Mouse (Mus musculus) frontal cortex, postnatal 14 days (tissue): ENCODE data around the gene Sept3.
"Not testable (repeated sequence)": the region's sequence is repeated elsewhere in the genome, so short reads cannot be mapped to it uniquely, and the experiment has no call there.

Experiments
- DNase-seq, 2 experiments: peaks; one replicate each; pipeline ENCODE4 v3.0.0; 2022; ENCODE audit warnings: low spot score in 2 of 2

Gene Sept3

DNA sequence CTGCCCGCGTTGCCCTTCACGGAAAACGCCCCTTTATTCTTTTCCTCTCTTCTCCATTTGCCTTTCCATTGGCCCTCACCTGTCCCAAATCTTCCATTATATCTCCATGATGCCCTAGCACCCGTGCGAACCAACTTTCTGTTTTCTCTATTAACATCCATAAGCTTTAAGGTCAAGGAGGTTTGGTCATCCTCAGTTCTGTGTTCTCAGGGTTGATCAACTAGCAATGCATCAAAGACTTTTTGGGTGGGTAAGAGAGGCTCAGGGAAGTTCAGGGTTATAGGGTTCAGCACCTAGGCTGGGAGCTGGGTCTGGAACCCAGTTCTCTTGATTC is at the start of gene Sept3:
Gene Sept3, plus strand, starts transcription at position 301 of the 334 bp plus-strand sequence.
- no peak for DNase-seq

DNA sequence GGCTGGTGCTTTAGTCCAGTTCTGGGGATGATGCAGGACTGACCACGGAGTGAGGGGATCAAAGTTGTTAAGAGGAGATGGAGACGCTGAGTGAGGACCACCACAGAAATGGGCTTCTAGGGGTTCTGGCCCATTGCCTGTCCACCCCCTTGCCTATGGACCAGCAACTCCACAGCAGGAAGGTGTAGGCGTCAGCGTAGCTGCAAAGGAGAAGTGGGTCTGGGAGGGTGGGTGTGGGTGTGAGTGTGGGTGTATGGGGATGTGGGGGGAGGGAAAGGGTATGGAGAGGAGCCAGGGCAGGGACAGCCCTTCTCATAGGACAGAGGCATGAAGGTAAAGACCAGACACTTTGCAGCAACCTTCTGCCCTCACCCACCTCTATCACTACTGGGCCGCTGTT is 48.9 kb upstream of the Sept3 start:
- no peak for DNase-seq

DNA sequence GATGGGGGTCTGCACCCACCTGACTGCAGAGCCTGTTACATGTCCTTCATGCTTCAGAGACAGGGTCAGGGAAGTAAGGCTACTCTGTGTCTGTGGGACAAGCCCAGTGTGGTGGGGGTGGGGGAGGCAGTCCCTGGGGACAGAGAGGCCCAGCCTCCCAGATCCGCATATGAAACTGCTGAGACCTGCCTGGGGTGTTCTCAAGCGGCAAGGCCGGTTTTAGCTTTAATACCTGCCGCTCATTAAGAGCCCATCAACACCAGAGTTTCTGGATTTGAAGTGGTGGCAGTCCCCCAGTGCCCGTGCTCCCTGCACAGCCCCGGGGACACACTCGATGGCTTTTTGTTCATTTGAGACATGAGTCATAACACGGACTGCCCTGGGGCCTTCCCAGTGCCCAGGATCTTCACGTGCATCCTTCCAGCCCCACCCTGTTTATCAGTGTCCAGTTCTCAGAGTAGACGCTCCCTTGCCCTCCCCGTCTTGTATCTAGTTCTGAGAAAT is 45.1 kb upstream of the Sept3 start:
- DNase-seq: no peak

DNA sequence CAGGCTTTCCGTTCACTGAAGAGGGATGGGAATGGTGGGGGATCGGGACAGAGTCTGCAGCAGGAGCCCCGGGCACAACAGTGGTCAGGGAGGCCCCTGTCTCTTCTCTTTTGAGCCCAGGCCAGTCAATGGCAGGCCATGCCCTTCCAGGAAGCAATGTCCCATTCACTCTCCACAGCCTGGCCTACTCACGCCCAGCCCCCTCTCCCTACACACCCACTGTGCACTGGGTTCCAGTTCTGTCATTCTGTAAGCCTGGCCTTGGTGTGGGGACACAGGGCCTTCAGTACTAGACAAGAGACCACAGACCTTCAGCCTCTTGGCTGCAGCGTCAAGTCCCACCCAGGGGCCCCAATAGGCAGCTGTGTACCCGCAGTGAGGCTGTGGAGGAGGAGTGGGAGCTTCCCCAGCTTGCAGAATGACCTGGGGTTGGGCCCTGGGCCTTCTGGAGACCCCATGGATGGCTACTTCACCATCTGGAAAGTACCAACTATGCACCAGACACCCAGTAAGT is 44.5 kb upstream of the Sept3 start:
- DNase-seq: no peak

DNA sequence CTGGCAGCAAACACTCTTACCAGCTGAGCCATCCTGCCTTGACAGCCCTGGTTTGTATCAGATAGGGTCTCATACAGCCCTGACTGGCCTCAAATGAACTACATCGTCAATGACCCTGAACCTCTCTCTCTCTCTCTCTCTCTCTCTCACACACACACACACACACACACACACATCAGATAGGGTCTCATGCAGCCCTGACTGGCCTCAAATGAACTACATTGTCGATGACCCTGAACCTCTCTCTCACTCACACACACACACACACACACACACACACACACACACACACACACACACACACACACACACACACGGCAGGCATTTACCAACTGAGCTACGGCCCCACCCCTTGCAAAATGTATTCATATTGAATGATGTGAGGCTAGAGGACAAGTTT is 43.6 kb upstream of the Sept3 start:
- no peak for DNase-seq

DNA sequence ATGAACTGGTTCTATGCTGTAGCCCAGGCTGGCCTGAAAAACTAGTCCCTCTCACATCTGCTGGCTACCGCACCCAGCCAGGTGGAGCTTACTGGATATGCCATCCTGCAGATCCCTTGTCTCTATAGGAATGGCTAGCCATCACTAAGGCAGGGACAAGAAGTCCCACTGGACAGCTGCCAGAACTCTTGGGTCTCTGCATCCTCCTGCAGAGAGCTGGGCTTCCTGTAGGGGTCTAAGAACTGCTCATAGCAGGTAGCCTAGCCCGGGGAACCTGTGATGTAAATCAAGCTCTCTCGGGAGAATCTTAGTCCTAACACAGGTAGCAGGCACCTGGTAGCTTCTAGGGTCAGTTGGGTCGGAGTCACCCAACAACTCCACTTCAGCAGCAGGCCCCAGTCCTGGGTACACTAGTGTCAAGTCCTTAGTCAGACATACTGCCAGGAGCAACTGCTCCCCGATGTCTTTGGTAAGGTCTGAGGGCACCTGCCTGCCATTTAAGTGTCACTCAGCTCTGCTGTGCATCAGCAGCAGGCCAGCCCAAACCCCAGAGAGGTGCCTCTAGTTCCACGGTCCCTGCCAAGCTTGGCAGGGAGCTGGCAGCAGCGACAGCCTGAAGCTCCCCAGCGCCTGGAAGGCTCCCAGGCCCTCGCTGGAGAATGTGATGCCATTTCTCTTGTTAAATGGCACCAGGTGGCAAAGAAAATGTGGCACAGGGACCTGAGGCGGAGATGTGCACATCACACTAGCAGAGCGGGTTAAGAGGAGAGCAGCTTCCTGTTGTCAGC is 42.9 kb upstream of the Sept3 start:
- DNase-seq: no peak

DNA sequence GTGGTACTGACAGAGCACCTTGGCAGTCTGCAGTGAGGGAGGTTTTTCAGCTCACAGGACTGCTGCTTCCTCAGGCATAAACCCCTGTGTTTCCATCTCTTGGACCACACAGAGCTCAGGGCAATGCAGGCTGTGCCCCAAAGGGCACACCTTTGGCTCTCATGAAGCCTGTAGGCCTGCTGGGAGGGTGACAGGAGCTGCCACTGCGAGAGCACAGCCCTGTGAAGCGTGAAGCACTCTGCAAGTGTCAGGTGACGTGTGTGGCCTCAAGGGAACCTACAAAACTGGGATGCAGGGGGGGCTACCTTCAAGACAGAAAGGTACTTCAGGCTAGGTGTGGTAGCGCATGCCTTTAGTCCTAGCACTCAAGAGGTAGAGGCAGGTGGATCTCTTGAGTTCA is 42.0 kb upstream of the Sept3 start:
- DNase-seq: no peak

DNA sequence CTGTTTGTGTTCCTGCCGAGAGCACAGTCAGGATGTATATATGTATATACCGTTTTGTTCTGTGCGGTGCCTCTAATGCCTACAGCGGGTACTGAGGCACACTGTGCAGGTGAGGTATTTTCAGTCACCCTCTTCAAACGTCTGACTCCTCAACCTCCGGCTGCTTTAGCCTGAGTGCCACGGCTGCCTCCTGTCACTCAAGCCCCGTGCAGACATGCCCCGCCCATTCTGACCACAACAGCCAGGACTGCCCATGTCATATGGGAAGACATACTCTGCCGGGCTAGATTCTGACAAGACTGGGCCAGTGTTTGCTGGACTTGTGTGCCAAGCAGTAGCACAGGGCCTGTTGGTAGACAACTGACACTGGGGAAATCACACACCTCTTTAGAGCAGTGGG is 39.0 kb upstream of the Sept3 start:
- no peak for DNase-seq

DNA sequence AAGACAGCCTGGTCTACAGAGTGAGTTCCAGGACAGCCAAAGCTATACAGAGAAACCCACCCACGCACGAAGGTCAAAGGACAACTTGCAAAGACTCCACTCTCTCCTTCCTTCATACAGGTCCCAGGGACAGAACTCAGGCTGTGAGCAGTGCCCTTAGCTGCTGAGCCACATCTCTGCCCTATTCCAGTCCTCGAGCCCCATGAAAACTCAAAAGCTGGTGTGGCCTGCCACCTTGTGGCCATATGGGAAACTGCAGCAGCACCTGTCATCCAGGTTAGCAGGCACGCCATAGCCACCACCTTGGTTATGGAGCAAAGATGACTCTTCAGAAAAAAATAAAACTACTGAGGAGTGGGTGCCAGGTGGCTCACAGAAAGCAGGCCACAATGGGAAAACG is 38.1 kb upstream of the Sept3 start:
- DNase-seq: peak; percentile 75 to 83

DNA sequence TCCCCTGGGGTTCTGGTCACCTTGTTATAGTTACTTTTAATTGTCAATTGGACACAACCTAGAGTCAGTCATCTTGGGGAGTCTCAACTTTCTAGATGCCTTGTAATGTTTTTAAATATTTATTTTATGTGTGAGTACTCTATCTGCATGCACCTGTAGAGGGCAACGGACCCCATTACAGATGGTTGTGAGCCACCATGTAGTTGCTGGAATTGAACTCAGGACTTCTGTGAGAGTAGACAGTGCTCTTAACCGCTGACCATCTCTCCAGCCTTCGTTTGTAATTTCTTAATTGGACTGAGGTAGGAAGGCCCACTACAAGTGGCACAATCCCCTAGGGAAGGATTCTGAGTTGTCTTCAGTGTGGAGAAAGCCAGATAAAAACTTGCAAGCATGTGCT is 31.4 kb upstream of the Sept3 start:
- no peak for DNase-seq

DNA sequence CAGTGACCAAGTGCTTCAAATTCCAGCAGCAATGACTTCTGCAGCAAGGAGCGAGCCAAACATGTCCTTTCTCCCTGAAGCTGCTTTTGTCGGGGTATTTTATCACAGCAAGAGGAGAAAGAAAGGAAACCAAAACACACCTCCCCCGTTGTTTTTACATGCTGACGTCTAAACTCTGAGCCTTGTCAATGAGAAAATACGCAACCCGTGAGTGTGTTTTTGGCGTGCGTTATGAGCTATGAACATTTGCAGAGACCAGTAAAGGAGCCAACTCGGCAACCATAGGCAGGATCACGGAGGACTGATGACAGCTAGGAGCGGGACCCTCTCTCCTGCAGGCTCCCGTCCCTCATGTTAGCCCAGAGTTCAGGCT is 31.0 kb upstream of the Sept3 start:
- no peak for DNase-seq

DNA sequence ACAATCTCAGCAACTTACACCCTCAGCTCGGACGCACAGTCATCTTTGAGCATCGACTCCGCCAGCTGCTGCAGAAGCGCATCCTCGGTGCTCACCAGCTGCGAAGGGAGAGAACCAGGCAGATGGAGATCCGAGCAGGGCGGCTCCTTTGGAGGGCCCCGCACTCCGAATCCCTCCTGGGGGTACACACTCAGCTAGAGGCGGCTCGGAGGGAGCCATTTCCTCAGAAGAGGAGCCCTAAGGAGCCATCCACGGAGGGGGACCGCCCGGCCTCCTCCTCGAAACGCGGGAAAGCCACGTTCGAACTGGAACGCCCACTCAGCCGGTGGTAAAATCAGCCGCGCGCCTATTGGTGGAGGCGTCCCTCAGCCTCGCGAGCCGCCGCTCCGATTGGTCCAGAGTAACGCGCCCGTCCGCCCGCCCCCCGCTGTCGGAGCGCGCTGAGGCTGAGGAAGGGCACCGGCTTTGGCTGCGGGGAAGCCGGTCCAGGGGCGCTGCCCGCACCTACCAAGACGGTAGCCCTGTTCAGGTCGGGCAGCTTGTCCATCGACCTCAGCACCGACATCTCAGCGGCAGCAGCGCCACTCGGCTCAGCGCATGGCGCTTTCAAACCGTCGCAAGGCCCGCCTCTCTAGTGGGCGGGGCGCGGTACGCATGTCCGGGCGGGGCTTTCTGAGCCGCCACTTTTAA is 30.4 kb upstream of the Sept3 start, which contains the start of gene Cenpm:
Gene Cenpm, minus strand, starts transcription at position 634 of the 690 bp plus-strand sequence.
- peak; percentile 83 to 93 for DNase-seq

DNA sequence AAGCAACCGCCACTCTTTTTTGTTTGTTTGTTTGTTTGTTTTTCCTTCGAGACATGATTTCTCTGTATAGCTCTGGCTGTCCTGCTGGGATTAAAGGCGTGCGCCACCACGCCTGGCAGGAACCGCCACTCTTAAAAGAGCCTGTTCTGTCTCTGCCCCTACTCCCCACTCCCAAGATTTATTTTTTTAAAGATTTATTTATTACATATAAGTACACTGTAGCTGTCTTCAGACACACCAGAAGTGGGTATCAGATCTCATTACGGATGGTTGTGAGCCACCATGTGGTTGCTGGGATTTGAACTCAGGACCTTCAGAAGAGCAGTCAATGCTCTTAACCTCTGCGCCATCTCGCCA is 29.9 kb upstream of the Sept3 start:
- DNase-seq: not testable (repeated sequence)

DNA sequence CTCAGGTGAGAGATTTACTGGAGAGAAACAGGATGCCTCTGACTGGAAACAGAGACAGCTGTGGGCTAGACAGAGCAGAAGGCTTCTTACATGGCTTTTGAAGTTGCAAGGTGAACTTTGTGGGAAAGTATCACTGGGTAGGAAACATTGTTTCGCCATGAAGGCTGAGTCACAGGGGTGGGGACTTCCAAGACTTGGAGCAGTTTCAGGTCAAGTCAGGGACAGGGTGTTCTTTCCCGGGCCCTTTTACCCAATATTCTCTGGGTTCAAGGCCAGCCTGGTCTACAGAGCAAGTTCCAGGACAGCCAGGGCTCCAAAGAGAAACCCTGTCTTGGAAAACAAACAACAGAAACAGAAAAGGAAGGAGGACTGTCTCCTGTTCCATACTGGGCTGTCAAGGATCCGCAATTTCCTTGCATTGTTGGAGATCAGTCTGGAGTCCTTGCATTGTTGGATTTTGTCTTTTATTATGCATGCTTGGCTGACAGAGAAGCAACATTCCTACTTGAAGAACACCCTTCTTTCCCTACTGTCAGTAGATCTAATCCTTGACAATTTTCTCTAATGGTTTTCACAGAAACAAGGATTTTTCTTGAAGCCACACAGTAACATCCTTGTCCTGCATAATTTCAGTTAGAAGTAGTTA is 27.4 kb upstream of the Sept3 start:
- DNase-seq: no peak

DNA sequence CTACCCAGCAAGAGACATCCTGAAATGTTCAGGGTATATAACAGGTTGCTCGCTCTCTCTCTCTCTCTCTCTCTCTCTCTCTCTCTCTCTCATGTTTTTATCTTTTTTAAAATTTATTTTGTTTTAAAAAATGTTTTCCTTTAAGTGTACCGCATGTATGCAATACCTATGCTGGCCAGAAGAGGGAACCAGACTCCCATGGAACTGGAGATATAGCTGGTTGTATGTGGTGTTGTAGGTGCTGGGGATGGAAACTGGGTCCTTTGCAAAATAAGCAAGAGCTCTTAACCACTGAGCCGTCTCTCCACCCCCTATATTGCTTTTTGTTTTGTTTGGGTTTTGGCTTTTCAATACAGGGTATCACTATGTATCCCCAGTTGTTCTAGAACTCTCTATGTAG is 23.1 kb upstream of the Sept3 start:
- no peak for DNase-seq

DNA sequence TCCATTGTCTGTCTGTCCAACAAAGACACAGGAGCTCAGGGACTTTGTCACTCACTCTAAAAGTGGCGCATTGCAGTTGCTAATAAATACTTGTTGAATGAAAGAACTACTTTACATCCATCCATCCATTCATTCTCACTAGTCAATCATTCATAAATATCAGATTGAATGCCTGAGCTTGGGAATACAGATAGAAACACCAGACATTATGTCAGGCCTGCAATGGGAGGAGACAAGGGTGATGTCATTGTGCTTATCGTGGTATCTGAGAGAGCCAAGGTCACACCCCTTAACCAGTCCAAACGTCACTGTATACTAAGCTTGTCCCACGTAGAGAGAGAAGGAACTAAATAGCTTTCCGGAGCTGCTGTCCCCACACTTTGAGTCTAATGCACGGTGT is 22.6 kb upstream of the Sept3 start, which contains the start of gene 1500009C09Rik:
Gene 1500009C09Rik, plus strand, starts transcription at position 301 of the 400 bp plus-strand sequence.
- DNase-seq: no peak

DNA sequence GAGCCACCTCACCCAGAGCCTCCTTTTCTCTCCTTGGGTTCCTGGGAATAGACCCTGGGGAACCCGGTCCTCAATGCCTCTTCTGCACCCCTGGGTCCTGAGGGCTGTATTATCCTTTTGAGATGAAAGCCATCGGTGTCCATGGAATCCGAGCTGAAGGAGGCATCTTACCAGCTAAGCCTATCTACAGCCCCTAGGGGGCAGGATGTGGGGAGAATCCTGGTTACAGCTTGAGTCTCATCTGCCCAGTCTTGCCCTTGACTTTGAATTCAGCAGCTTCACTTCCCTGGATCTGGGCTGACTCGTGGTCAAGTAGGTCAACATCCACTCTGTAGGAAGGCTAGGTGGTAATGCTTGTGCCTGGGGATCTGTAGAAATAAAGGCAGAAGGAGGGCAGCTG is 19.4 kb upstream of the Sept3 start:
- DNase-seq: no peak

DNA sequence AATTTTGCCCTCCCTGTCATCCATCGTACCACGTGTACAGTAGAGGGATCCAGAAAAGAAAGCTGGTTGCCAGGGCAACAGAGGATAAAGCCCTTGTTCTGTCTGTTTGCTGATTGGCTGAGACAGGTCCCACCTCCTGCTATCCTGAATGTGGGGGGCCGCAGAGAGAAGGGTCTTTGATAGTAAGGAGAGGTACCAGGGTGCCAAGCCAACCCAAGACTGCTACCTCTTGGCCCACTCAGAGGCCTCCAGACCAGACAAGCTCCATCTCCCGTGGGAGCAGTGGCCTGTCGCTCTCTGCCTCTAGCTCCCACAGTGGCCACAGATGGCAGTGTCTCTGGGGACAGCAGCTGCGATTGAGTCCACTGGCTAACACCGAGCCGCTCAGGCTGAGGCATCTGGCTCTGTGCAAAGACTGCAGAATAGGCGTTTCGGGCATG is 18.7 kb upstream of the Sept3 start:
- peak; percentile 77 to 86 for DNase-seq

DNA sequence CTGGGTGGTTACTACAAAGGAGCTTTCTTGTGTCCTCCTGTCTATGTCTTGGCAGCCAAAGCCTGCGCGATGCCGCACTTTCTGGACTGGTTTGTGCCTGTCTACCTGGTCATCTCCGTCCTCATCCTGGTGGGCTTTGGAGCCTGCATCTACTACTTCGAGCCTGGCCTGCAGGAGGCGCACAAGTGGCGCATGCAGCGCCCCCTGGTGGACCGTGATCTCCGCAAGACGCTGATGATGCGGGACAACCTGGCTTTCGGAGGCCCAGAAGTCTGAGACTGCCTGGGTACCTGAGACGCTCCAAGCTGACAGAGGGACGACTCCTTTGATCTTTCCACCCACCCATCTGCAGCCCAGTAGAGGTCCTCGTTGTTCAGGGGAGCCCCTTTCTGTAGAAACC is 15.2 kb upstream of the Sept3 start:
- DNase-seq: peak in 1 of 2 experiments; percentile 63

DNA sequence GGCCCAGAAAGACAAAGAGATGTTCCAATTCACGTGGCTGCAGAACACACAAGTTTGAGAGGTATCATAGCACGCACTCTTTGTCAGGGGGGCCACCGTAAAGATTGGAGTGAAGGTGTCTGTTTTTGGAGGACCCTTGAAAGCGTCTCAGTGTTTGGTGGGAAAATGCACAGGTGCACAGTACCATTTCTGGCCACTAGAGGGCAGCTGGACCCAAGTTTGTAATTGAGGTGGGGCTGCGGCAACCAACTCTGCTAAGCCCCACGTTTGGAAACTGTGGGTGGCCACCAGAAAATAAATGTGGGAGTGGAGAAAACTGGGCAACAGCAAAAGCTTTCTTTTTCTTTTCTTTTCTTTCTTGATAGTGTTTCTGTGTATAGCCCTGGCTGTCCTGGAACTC is 8.3 kb upstream of the Sept3 start:
- peak in 1 of 2 experiments; percentile 74 for DNase-seq

DNA sequence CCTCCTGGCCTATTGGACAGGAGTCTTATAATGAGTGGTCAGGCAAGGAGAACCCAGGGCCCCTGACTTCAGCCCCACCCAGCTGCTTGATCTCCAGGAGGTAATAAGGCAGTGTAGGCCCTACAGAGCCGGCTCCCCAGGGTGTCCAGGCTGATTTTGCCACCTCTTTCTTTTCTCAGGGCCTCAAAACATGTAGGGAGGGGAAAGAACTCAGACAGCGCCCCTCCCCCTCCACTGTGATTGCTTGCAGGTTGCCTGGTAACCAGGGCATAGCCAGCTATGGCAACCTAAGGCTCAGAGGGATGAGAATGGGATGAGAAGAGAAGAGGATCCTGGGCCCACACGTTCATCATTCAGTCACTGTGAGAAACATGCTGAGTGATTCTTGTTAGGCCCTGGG is 6.5 kb upstream of the Sept3 start:
- DNase-seq: peak in 1 of 2 experiments; percentile 55

DNA sequence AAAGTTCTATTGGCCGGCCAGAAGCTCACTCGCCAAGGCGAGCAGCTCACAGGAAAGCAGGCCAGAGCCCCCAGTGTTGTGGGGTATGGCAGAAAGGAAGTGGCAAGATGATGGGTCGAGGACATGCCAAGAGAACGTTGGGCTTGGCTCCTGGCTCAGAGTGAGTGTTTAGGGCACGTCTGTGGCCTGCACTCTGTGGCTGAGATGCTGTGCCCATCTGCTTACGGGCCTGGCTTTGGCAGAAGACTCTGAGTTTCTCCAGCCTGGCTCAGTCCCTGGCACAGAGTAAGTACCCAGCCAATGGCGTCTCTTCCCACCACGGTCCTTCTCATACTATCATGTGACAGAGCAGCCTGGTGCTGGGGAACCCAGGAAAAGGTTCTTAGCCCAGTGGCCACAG is 5.9 kb upstream of the Sept3 start:
- no peak for DNase-seq
